In the genomic region with DNA sequence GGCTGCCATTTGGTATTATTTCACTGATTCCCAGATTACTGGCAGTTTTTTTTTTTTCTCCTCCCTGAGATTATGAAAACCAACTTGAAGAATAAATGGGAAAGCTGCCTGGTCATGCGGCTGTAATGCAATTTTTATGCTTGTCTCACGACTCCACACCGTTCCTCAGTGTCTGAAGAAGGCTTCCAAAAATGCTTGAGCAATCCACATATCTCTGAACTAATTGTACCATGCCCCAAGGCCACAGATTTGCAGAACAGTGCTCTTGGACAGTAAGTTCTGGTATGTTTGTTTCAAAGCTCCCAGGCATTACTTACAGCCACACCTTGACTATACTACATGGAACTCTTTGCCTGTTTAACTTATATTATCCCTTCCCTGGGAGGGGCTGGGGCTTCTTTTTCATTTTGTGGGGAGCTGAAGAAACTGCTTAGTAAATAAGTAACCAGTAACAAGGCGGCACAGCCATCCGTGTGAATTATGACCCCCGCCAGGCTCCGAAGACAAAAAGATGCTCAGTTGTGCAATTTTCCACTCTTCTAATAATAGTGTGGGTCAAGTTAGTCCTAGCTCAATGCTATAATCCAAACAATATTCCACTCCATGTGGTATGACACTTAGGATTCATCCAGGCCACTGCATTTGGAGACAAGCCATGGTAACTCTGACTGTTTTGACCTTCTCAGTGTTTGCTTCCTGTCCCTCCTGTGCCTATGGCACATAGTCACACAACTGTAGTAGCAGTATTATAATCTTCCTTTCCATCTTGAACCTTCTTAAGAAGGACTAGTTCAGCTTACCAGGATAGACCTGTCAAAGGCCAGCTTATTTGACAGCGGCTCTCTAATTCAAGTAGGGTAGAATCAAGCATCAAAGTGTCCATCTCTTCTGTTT, we compare ENCODE assay signal across 22 mouse cellular contexts.
DNase-seq lines count a peak whose midpoint lies in the region; ATAC-seq and TF ChIP-seq lines count a peak whose summit lies in the region.
"Had no signal": no experiment of that assay in that cellular context is flagged by ENCODE, and none has a peak within 500 bp of the region (broad histone marks: within the 10 kb centered on the region; RNA-seq: fewer than 3 reads in every experiment).

No protein-coding gene starts in this region.

- no peak overlapping the region for H3K4me2 ChIP-seq in liver, embryonic 12.5 days
- H3K4me2 ChIP-seq in lung, postnatal 0 days (replicated peaks; ENCODE audit: low read depth, low read length), result no peak overlapping the region
- H3K4me2 ChIP-seq: embryonic facial prominence, embryonic 13.5 days; heart, embryonic 13.5 days; neural tube, embryonic 12.5 days had no signal

- peaks cover 7% of the 10 kb centered on the region for H3K4me1 ChIP-seq in liver, adult 2 months (ENCODE audit: control insufficient read depth, insufficient read depth, low read length)
- no peaks in the 10 kb centered on the region for H3K4me1 ChIP-seq in liver, embryonic 12.5 days
- no peaks in the 10 kb centered on the region for H3K4me1 ChIP-seq in lung, postnatal 0 days (ENCODE audit: insufficient read depth, low read depth, low read length)
- H3K4me1 ChIP-seq: heart, embryonic 13.5 days; neural tube, embryonic 12.5 days had no signal

- H3K79me2 ChIP-seq in liver, adult 2 months (ENCODE audit: control insufficient read depth, insufficient read depth, low read length), result no peaks in the 10 kb centered on the region

- H3K36me3 ChIP-seq in liver, adult 2 months (ENCODE audit: control insufficient read depth, insufficient read depth, low read length), result no peaks in the 10 kb centered on the region
- H3K36me3 ChIP-seq in liver, embryonic 12.5 days, result no peaks in the 10 kb centered on the region
- no peaks in the 10 kb centered on the region for H3K36me3 ChIP-seq in lung, postnatal 0 days (ENCODE audit: insufficient read depth, low read length)
- H3K36me3 ChIP-seq: embryonic facial prominence, embryonic 13.5 days; forebrain, embryonic 10.5 days; heart, embryonic 13.5 days; midbrain, embryonic 10.5 days; neural tube, embryonic 12.5 days had no signal

- no peak for ATAC-seq in liver, embryonic 12.5 days
- peak; percentile 71 for ATAC-seq in lung, postnatal 0 days
- no peak for ATAC-seq in inflammation-experienced regulatory T-cells, adult 6 months
- ATAC-seq: hindbrain, embryonic 16.5 days; liver, postnatal 0 days had no signal

- H3K9me3 ChIP-seq in liver, embryonic 12.5 days (replicated peaks), result no peaks in the 10 kb centered on the region
- no peaks in the 10 kb centered on the region for H3K9me3 ChIP-seq in lung, postnatal 0 days (ENCODE audit: low read length)
- H3K9me3 ChIP-seq: embryonic facial prominence, embryonic 13.5 days; forebrain, embryonic 10.5 days; heart, embryonic 13.5 days; midbrain, embryonic 10.5 days; neural tube, embryonic 12.5 days had no signal

- peak; percentile 57 to 60 for DNase-seq in adrenal gland, adult (ENCODE audit: inconsistent age in 2 of 2, low spot score in 1 of 2)
- no peak for DNase-seq in adrenal gland, postnatal 10 days
- peak; percentile 86 for DNase-seq in liver, adult 2 months (ENCODE audit: extremely low read depth, low read depth, low spot score)
- DNase-seq in adipocyte (ENCODE audit: low spot score), result peak; percentile 81
- peak; percentile 62 for DNase-seq in lung, postnatal 0 days (ENCODE audit: low spot score)
- no peak for DNase-seq in embryo, embryonic 9.5 days (ENCODE audit: extremely low spot score)
- DNase-seq: cerebellum, adult 2 months; gastrocnemius, postnatal 36 days; heart, postnatal 4 days; kidney, adult 9 months; liver, postnatal 0 days; right cerebral cortex, postnatal 25 days; thymus, adult 18-20 months had no signal

- TF ChIP-seq EP300 in lung, postnatal 0 days (IDR thresholded peaks at IDR 0.05), result no peak; the same call in 1 of the 2 replicates

- H3K9ac ChIP-seq in liver, adult 2 months (ENCODE audit: low read depth, low read length), result no peak overlapping the region
- no peak overlapping the region for H3K9ac ChIP-seq in liver, embryonic 12.5 days
- no peak overlapping the region for H3K9ac ChIP-seq in lung, postnatal 0 days (replicated peaks; ENCODE audit: low read depth)
- H3K9ac ChIP-seq: embryonic facial prominence, embryonic 13.5 days; heart, embryonic 13.5 days; liver, postnatal 0 days; neural tube, embryonic 12.5 days had no signal

- H3K4me3 ChIP-seq in liver, adult 2 months (ENCODE audit: insufficient read depth, low read depth, low read length), result no peak overlapping the region
- no peak overlapping the region for H3K4me3 ChIP-seq in liver, embryonic 12.5 days
- H3K4me3 ChIP-seq in lung, postnatal 0 days (ENCODE audit: low read depth, low read length), result no peak overlapping the region
- H3K4me3 ChIP-seq: embryonic facial prominence, embryonic 13.5 days; forebrain, embryonic 10.5 days; heart, embryonic 13.5 days; midbrain, embryonic 10.5 days; neural tube, embryonic 12.5 days had no signal

- H3K27ac ChIP-seq in liver, adult 2 months (replicated peaks; ENCODE audit: insufficient read depth, low read depth, low read length), result no peak overlapping the region
- H3K27ac ChIP-seq in liver, embryonic 12.5 days, result no peak overlapping the region
- no peak overlapping the region for H3K27ac ChIP-seq in lung, postnatal 0 days (ENCODE audit: low read length)
- H3K27ac ChIP-seq: embryonic facial prominence, embryonic 13.5 days; forebrain, embryonic 10.5 days; heart, embryonic 13.5 days; midbrain, embryonic 10.5 days; neural tube, embryonic 12.5 days had no signal

- no peak for TF ChIP-seq CTCF in liver, adult 2 months (IDR thresholded peaks at IDR 0.05; ENCODE audit: low read depth, low read length)
- TF ChIP-seq CTCF in lung, postnatal 0 days (IDR thresholded peaks at IDR 0.05), result no peak

- no peaks in the 10 kb centered on the region for H3K27me3 ChIP-seq in liver, adult 2 months (ENCODE audit: control insufficient read depth, insufficient read depth, low read length)
- no peaks in the 10 kb centered on the region for H3K27me3 ChIP-seq in liver, embryonic 12.5 days (replicated peaks)
- H3K27me3 ChIP-seq in lung, postnatal 0 days (replicated peaks; ENCODE audit: insufficient read depth, low read length), result no peaks in the 10 kb centered on the region
- H3K27me3 ChIP-seq: CH12.LX; heart, embryonic 13.5 days; neural tube, embryonic 12.5 days had no signal

- 34% methylated on average over 8 of the region's 8 CpGs for WGBS in liver, adult 2 months
- WGBS in liver, embryonic 12.5 days (ENCODE audit: insufficient replicate concordance), result 79% methylated on average over 8 of the region's 8 CpGs
- 66% methylated on average over 8 of the region's 8 CpGs for WGBS in lung, postnatal 0 days

- no peak for TF ChIP-seq POLR2A in liver, adult 2 months (IDR thresholded peaks at IDR 0.05; ENCODE audit: extremely low read depth, insufficient read depth, low read length)

Comparison
In these comparisons a context has a peak if more than half of its experiments do, and no peak if none do; other contexts are left out.
1. DNase-seq: peak in adrenal gland, adult (2 of 2), liver, adult 2 months (single experiment), adipocyte (single experiment) and lung, postnatal 0 days (single experiment); none in adrenal gland, postnatal 10 days (single experiment) and embryo, embryonic 9.5 days (single experiment).